In genomic region chr6:90915585-90915984, GRCm38 (mm10) we compare ENCODE assay signal across 26 mouse cellular contexts.
DNase-seq lines count a peak whose midpoint lies in the region; ATAC-seq and TF ChIP-seq lines count a peak whose summit lies in the region.
"Had no signal": no experiment of that assay in that cellular context is flagged by ENCODE, and none has a peak within 500 bp of the region (broad histone marks: within the 10 kb centered on the region; RNA-seq: fewer than 3 reads in every experiment).

No protein-coding gene starts in this region.

- WGBS in hindbrain, embryonic 13.5 days = 49% methylated on average over 2 of the region's 2 CpGs
- 80% methylated on average over 2 of the region's 2 CpGs for WGBS in hindbrain, embryonic 11.5 days
- 43% methylated on average over 2 of the region's 2 CpGs for WGBS in hindbrain, embryonic 16.5 days
- WGBS in hindbrain, embryonic 10.5 days = 67% methylated on average over 2 of the region's 2 CpGs
- 55% methylated on average over 2 of the region's 2 CpGs for WGBS in stomach, embryonic 14.5 days
- 46% methylated on average over 2 of the region's 2 CpGs for WGBS in stomach, postnatal 0 days
- 34% methylated on average over 2 of the region's 2 CpGs for WGBS in neural tube, embryonic 15.5 days

- H3K4me3 ChIP-seq in hindbrain, embryonic 13.5 days = no peak overlapping the region
- H3K4me3 ChIP-seq in hindbrain, embryonic 11.5 days (ENCODE audit: low read depth, low read length) = no peak overlapping the region
- no peak overlapping the region for H3K4me3 ChIP-seq in hindbrain, embryonic 16.5 days (ENCODE audit: low read length)
- H3K4me3 ChIP-seq in hindbrain, embryonic 10.5 days = no peak overlapping the region
- H3K4me3 ChIP-seq in stomach, embryonic 14.5 days (ENCODE audit: low read depth, low read length) = no peak overlapping the region
- no peak overlapping the region for H3K4me3 ChIP-seq in stomach, postnatal 0 days (ENCODE audit: low read depth, low read length)
- no peak overlapping the region for H3K4me3 ChIP-seq in neural tube, embryonic 15.5 days (replicated peaks)
- H3K4me3 ChIP-seq: embryonic facial prominence, embryonic 13.5 days; embryonic facial prominence, embryonic 15.5 days; erythroblast, embryonic 14.5 days; forebrain, embryonic 10.5 days; forebrain, embryonic 12.5 days had no signal

- TF ChIP-seq EP300 in stomach, postnatal 0 days (optimal IDR thresholded peaks at IDR 0.05) = no peak

- H3K36me3 ChIP-seq in hindbrain, embryonic 13.5 days = no peaks in the 10 kb centered on the region
- no peaks in the 10 kb centered on the region for H3K36me3 ChIP-seq in hindbrain, embryonic 11.5 days (ENCODE audit: control insufficient read depth, insufficient read depth, low read length)
- no peaks in the 10 kb centered on the region for H3K36me3 ChIP-seq in hindbrain, embryonic 16.5 days (ENCODE audit: control insufficient read depth, insufficient read depth, low read length)
- H3K36me3 ChIP-seq in hindbrain, embryonic 10.5 days = no peaks in the 10 kb centered on the region
- H3K36me3 ChIP-seq in stomach, embryonic 14.5 days (ENCODE audit: control insufficient read depth, insufficient read depth, low read length) = no peaks in the 10 kb centered on the region
- no peaks in the 10 kb centered on the region for H3K36me3 ChIP-seq in stomach, postnatal 0 days (ENCODE audit: control insufficient read depth, insufficient read depth, low read length)
- no peaks in the 10 kb centered on the region for H3K36me3 ChIP-seq in neural tube, embryonic 15.5 days
- H3K36me3 ChIP-seq: embryonic facial prominence, embryonic 13.5 days; embryonic facial prominence, embryonic 15.5 days; forebrain, embryonic 10.5 days; forebrain, embryonic 12.5 days had no signal

- H3K4me1 ChIP-seq in hindbrain, embryonic 13.5 days (replicated peaks) = peaks cover 29% of the 10 kb centered on the region
- H3K4me1 ChIP-seq in hindbrain, embryonic 11.5 days (replicated peaks; ENCODE audit: control insufficient read depth, insufficient read depth, low read length) = peaks cover 3% of the 10 kb centered on the region; the same call in 1 of the 2 replicates
- peaks cover 6% of the 10 kb centered on the region; the same call in 1 of the 2 replicates for H3K4me1 ChIP-seq in hindbrain, embryonic 16.5 days (ENCODE audit: control insufficient read depth, insufficient read depth, low read depth, low read length)
- peaks cover 13% of the 10 kb centered on the region for H3K4me1 ChIP-seq in hindbrain, embryonic 10.5 days (replicated peaks)
- 0 out of 2 replicates have a peak, but pooled peaks cover 7% of the 10 kb centered on the region for H3K4me1 ChIP-seq in stomach, embryonic 14.5 days (ENCODE audit: control insufficient read depth, insufficient read depth, low read length)
- 0 out of 2 replicates have a peak, but pooled peaks cover 2% of the 10 kb centered on the region for H3K4me1 ChIP-seq in stomach, postnatal 0 days (replicated peaks; ENCODE audit: control insufficient read depth, insufficient read depth)
- H3K4me1 ChIP-seq in neural tube, embryonic 15.5 days = peaks cover 16% of the 10 kb centered on the region

- peak overlapping the region; percentile 62 for H3K27ac ChIP-seq in hindbrain, embryonic 13.5 days
- H3K27ac ChIP-seq in hindbrain, embryonic 11.5 days (ENCODE audit: low read depth, low read length) = no peak overlapping the region
- H3K27ac ChIP-seq in hindbrain, embryonic 16.5 days (ENCODE audit: low read depth, low read length) = no peak overlapping the region
- H3K27ac ChIP-seq in hindbrain, embryonic 10.5 days = no peak overlapping the region
- 0 out of 2 replicates have a peak overlapping the region, but pooled peaks have one; percentile 10 for H3K27ac ChIP-seq in stomach, embryonic 14.5 days (ENCODE audit: low read length)
- no peak overlapping the region for H3K27ac ChIP-seq in stomach, postnatal 0 days (replicated peaks)
- H3K27ac ChIP-seq in neural tube, embryonic 15.5 days (replicated peaks) = no peak overlapping the region
- H3K27ac ChIP-seq: embryonic facial prominence, embryonic 13.5 days; embryonic facial prominence, embryonic 15.5 days; forebrain, embryonic 10.5 days; forebrain, embryonic 12.5 days had no signal

- no peaks in the 10 kb centered on the region for H3K9me3 ChIP-seq in hindbrain, embryonic 13.5 days
- H3K9me3 ChIP-seq in hindbrain, embryonic 11.5 days (ENCODE audit: control insufficient read depth, low read length) = no peaks in the 10 kb centered on the region
- H3K9me3 ChIP-seq in hindbrain, embryonic 16.5 days (ENCODE audit: control insufficient read depth, low read length) = no peaks in the 10 kb centered on the region
- no peaks in the 10 kb centered on the region for H3K9me3 ChIP-seq in hindbrain, embryonic 10.5 days
- H3K9me3 ChIP-seq in stomach, embryonic 14.5 days (ENCODE audit: control insufficient read depth, low read depth, low read length) = no peaks in the 10 kb centered on the region
- no peaks in the 10 kb centered on the region for H3K9me3 ChIP-seq in stomach, postnatal 0 days (ENCODE audit: control insufficient read depth, low read length)
- H3K9me3 ChIP-seq in neural tube, embryonic 15.5 days (replicated peaks) = no peaks in the 10 kb centered on the region
- H3K9me3 ChIP-seq: embryonic facial prominence, embryonic 13.5 days; embryonic facial prominence, embryonic 15.5 days; forebrain, embryonic 10.5 days; forebrain, embryonic 12.5 days had no signal

- TF ChIP-seq CTCF in stomach, postnatal 0 days (IDR thresholded peaks at IDR 0.05; ENCODE audit: low read depth) = no peak

- no peak overlapping the region for H3K4me2 ChIP-seq in hindbrain, embryonic 13.5 days
- H3K4me2 ChIP-seq in hindbrain, embryonic 11.5 days (replicated peaks; ENCODE audit: low read depth, low read length) = no peak overlapping the region
- H3K4me2 ChIP-seq in hindbrain, embryonic 16.5 days (ENCODE audit: low read length) = no peak overlapping the region
- H3K4me2 ChIP-seq in stomach, embryonic 14.5 days (replicated peaks; ENCODE audit: low read depth, low read length) = no peak overlapping the region
- no peak overlapping the region for H3K4me2 ChIP-seq in stomach, postnatal 0 days (replicated peaks; ENCODE audit: low read depth)
- H3K4me2 ChIP-seq in neural tube, embryonic 15.5 days = no peak overlapping the region
- H3K4me2 ChIP-seq: embryonic facial prominence, embryonic 13.5 days; embryonic facial prominence, embryonic 15.5 days; forebrain, embryonic 12.5 days had no signal

- H3K9ac ChIP-seq in hindbrain, embryonic 13.5 days = no peak overlapping the region
- no peak overlapping the region for H3K9ac ChIP-seq in hindbrain, embryonic 11.5 days (ENCODE audit: low read depth, low read length)
- no peak overlapping the region for H3K9ac ChIP-seq in hindbrain, embryonic 16.5 days (ENCODE audit: low read depth, low read length)
- H3K9ac ChIP-seq in stomach, embryonic 14.5 days (replicated peaks; ENCODE audit: low read depth, low read length) = no peak overlapping the region
- no peak overlapping the region for H3K9ac ChIP-seq in stomach, postnatal 0 days (ENCODE audit: low read length)
- no peak overlapping the region for H3K9ac ChIP-seq in neural tube, embryonic 15.5 days (replicated peaks)
- H3K9ac ChIP-seq: embryonic facial prominence, embryonic 13.5 days; embryonic facial prominence, embryonic 15.5 days; forebrain, embryonic 12.5 days had no signal

- no peaks in the 10 kb centered on the region for H3K27me3 ChIP-seq in hindbrain, embryonic 13.5 days
- no peaks in the 10 kb centered on the region for H3K27me3 ChIP-seq in hindbrain, embryonic 11.5 days (ENCODE audit: control insufficient read depth, insufficient read depth, low read length)
- H3K27me3 ChIP-seq in hindbrain, embryonic 16.5 days (replicated peaks; ENCODE audit: control insufficient read depth, insufficient read depth, low read length) = no peaks in the 10 kb centered on the region
- no peaks in the 10 kb centered on the region for H3K27me3 ChIP-seq in hindbrain, embryonic 10.5 days (ENCODE audit: insufficient read depth, poor library complexity, severe bottlenecking)
- H3K27me3 ChIP-seq in stomach, embryonic 14.5 days (ENCODE audit: control insufficient read depth, insufficient read depth, low read length) = no peaks in the 10 kb centered on the region
- no peaks in the 10 kb centered on the region for H3K27me3 ChIP-seq in stomach, postnatal 0 days (ENCODE audit: control insufficient read depth, insufficient read depth, low read length)
- H3K27me3 ChIP-seq in neural tube, embryonic 15.5 days (replicated peaks) = no peaks in the 10 kb centered on the region
- H3K27me3 ChIP-seq: embryonic facial prominence, embryonic 13.5 days; embryonic facial prominence, embryonic 15.5 days; forebrain, embryonic 12.5 days had no signal

- DNase-seq in hindbrain, embryonic 11.5 days (ENCODE audit: low spot score) = no peak
- no peak for DNase-seq in hindbrain, embryonic 10.5 days (ENCODE audit: low spot score)
- DNase-seq in stomach, postnatal 0 days (ENCODE audit: low spot score) = no peak
- DNase-seq in cerebellum, adult 8-10 months = no peak
- DNase-seq: adrenal gland, adult 8-10 months; adrenal gland, postnatal 14 days; adrenal gland, postnatal 36 days; cerebellum, adult 11-12 months; cerebellum, adult 2 months; cerebellum, adult 9-11 months; cerebellum, postnatal 14 days; cerebellum, postnatal 36 days; embryo, embryonic 11 days had no signal

- ATAC-seq in hindbrain, embryonic 13.5 days (ENCODE audit: low FRiP score) = no peak
- ATAC-seq in hindbrain, embryonic 11.5 days (ENCODE audit: low FRiP score) = no peak
- ATAC-seq in hindbrain, embryonic 16.5 days = peak; percentile 41; the same call in 1 of the 2 replicates
- ATAC-seq in stomach, embryonic 14.5 days (ENCODE audit: insufficient number of reproducible peaks, insufficient read depth, low FRiP score, low read depth) = no peak
- ATAC-seq in stomach, postnatal 0 days (ENCODE audit: low FRiP score, low TSS enrichment) = no peak
- peak; percentile 59 for ATAC-seq in neural tube, embryonic 15.5 days (ENCODE audit: low FRiP score)
- ATAC-seq: activated CD4-positive, CD25-positive, alpha-beta regulatory T cell, adult 4 months; forebrain, embryonic 14.5 days; forebrain, embryonic 16.5 days; Patski had no signal

Comparison
In these comparisons a context has a peak if more than half of its experiments do, and no peak if none do; other contexts are left out.
1. ATAC-seq: peak in hindbrain, embryonic 16.5 days (single experiment) and neural tube, embryonic 15.5 days (single experiment); none in hindbrain, embryonic 13.5 days (single experiment), hindbrain, embryonic 11.5 days (single experiment), stomach, embryonic 14.5 days (single experiment) and stomach, postnatal 0 days (single experiment).
2. H3K27ac ChIP-seq: peak in hindbrain, embryonic 13.5 days (single experiment) and stomach, embryonic 14.5 days (single experiment); none in hindbrain, embryonic 11.5 days (single experiment), hindbrain, embryonic 16.5 days (single experiment), hindbrain, embryonic 10.5 days (single experiment), stomach, postnatal 0 days (single experiment) and neural tube, embryonic 15.5 days (single experiment).